Mouse (Mus musculus): ENCODE measurements at regions not wholly inside any gene's neighbourhood (a gene's known extent, or its start where the extent isn't known, plus 50 kb on each side); places are given as distances from the start of the nearest gene placed in this dataset.

- WGBS (ENCODE audit: insufficient replicate concordance), result 76% methylated on average over 8 of the region's 8 CpGs
- H3K4me1 ChIP-seq (replicated peaks; ENCODE audit: control insufficient read depth in 2 of 2, insufficient read depth in 2 of 2, low read length in 1 of 2), result no peaks in the 10 kb centered on the region
- H3K36me3 ChIP-seq (replicated peaks; ENCODE audit: control insufficient read depth, insufficient read depth, low read depth), result no peaks in the 10 kb centered on the region
- DNase-seq (ENCODE audit: low read depth in 3 of 3, low spot score in 3 of 3) (no peak), ATAC-seq (ENCODE audit: insufficient read depth) (no peak)
- no peaks in the 10 kb centered on the region for H3K9me3 ChIP-seq (ENCODE audit: control insufficient read depth, low read length)
- H3K4me2 ChIP-seq (ENCODE audit: low read depth), result no peak overlapping the region
- H3K4me3 ChIP-seq (ENCODE audit: insufficient read depth in 1 of 2, low read depth in 2 of 2, low read length in 2 of 2), result no peak overlapping the region
- H3K27me3 ChIP-seq (ENCODE audit: control insufficient read depth, insufficient read depth, low read length), result no peaks in the 10 kb centered on the region
- no peak overlapping the region for H3K27ac ChIP-seq
- TF ChIP-seq CTCF (IDR thresholded peaks at IDR 0.05; ENCODE audit: low read depth) (no peak), EP300 (IDR thresholded peaks at IDR 0.05; ENCODE audit: low read depth) (no peak)
- H3K9ac ChIP-seq (replicated peaks), result no peak overlapping the region
These were observed 762.5 kb downstream of the Rfpl4b start for GRCm38 (mm10) chr10:38059050-38059449.

GRCm38 (mm10) chr10:38010452-38010851 lies 811.1 kb downstream of the Rfpl4b start:
- Histone ChIP-seq H3K4me1 (replicated peaks; ENCODE audit: control insufficient read depth in 2 of 2, insufficient read depth in 2 of 2, low read length in 1 of 2) (no peaks in the 10 kb centered on the region), H3K9me3 (ENCODE audit: control insufficient read depth, low read length) (no peaks in the 10 kb centered on the region), H3K27me3 (ENCODE audit: control insufficient read depth, insufficient read depth, low read length) (no peaks in the 10 kb centered on the region), H3K4me3 (ENCODE audit: insufficient read depth in 1 of 2, low read depth in 2 of 2, low read length in 2 of 2) (no peak overlapping the region), H3K36me3 (replicated peaks; ENCODE audit: control insufficient read depth, insufficient read depth, low read depth) (no peaks in the 10 kb centered on the region), H3K9ac (replicated peaks) (no peak overlapping the region), H3K27ac (no peak overlapping the region), H3K4me2 (ENCODE audit: low read depth) (no peak overlapping the region)
- 54% methylated on average over 2 of the region's 2 CpGs for WGBS (ENCODE audit: insufficient replicate concordance)
- no peak for DNase-seq (ENCODE audit: low read depth in 3 of 3, low spot score in 3 of 3)
- TF ChIP-seq CTCF (IDR thresholded peaks at IDR 0.05; ENCODE audit: low read depth) (no peak), EP300 (IDR thresholded peaks at IDR 0.05; ENCODE audit: low read depth) (no peak)
- ATAC-seq (ENCODE audit: insufficient read depth), result no peak

- H3K9me3 ChIP-seq (ENCODE audit: control insufficient read depth, low read length), result no peaks in the 10 kb centered on the region
- no peaks in the 10 kb centered on the region for H3K36me3 ChIP-seq (replicated peaks; ENCODE audit: control insufficient read depth, insufficient read depth, low read depth)
- H3K4me3 ChIP-seq (ENCODE audit: insufficient read depth in 1 of 2, low read depth in 2 of 2, low read length in 2 of 2), result no peak overlapping the region
- DNase-seq (ENCODE audit: low read depth in 3 of 3, low spot score in 3 of 3) (no peak), ATAC-seq (ENCODE audit: insufficient read depth) (no peak)
- TF ChIP-seq EP300 (IDR thresholded peaks at IDR 0.05; ENCODE audit: low read depth) (no peak), CTCF (IDR thresholded peaks at IDR 0.05; ENCODE audit: low read depth) (no peak)
- no peak overlapping the region for H3K4me2 ChIP-seq (ENCODE audit: low read depth)
- H3K27ac ChIP-seq, result no peak overlapping the region
- H3K9ac ChIP-seq (replicated peaks), result no peak overlapping the region
- H3K27me3 ChIP-seq (ENCODE audit: control insufficient read depth, insufficient read depth, low read length), result no peaks in the 10 kb centered on the region
- no peaks in the 10 kb centered on the region for H3K4me1 ChIP-seq (replicated peaks; ENCODE audit: control insufficient read depth in 2 of 2, insufficient read depth in 2 of 2, low read length in 1 of 2)
These were observed 825.7 kb downstream of the Rfpl4b start for GRCm38 (mm10) chr10:37995691-37996445.

DNA sequence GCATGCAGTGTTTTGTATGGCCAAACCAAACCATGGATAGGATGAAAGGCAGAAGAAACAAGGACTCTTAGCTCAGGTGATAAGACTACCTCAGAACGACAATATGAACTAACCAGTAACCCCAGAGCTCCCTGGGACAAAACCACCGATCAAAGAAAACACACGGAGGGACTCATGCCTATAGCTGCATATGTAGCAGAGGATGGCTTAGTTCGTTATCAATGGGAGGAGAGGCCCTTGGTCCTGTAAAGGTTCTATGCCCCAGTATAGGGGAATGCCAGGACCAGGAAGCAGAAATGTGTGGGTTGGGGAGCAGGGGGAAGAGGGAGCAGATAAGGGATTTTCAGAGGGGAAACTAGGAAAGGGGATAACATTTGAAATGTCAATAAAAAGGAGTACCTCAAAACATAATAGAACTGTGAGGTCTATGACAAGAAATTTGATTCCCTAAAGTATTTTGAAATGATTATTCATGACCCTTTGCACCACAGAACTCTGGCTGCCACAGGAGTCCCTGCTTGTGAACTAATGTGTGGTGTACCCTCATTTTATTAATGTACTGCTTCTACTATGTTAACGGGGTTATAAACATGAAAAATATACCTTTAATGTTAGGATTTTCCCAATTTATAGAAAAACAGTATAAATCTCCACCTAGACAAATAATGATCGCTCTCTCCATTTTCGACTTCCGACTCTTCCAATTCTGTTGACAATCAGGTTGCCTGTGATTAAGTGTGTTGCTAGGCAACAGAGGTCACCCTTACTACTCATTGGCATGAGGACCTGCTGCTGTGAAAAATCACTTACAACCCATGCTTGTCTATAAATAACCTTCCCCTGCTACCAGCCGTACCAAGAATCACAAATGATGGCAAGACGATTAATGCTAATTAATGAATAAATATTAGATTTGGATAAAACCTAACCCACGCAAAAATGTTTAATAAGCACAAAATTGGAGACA lies 833.0 kb downstream of the Rfpl4b start:
- Histone ChIP-seq H3K4me2 (ENCODE audit: low read depth) (no peak overlapping the region), H3K4me1 (replicated peaks; ENCODE audit: control insufficient read depth in 2 of 2, insufficient read depth in 2 of 2, low read length in 1 of 2) (no peaks in the 10 kb centered on the region), H3K36me3 (replicated peaks; ENCODE audit: control insufficient read depth, insufficient read depth, low read depth) (no peaks in the 10 kb centered on the region), H3K27me3 (ENCODE audit: control insufficient read depth, insufficient read depth, low read length) (no peaks in the 10 kb centered on the region), H3K9ac (replicated peaks) (no peak overlapping the region), H3K4me3 (ENCODE audit: insufficient read depth in 1 of 2, low read depth in 2 of 2, low read length in 2 of 2) (no peak overlapping the region), H3K27ac (no peak overlapping the region), H3K9me3 (ENCODE audit: control insufficient read depth, low read length) (no peaks in the 10 kb centered on the region)
- DNase-seq (ENCODE audit: low read depth in 3 of 3, low spot score in 3 of 3), result no peak
- TF ChIP-seq CTCF (IDR thresholded peaks at IDR 0.05; ENCODE audit: low read depth) (no peak), EP300 (IDR thresholded peaks at IDR 0.05; ENCODE audit: low read depth) (no peak)
- WGBS (ENCODE audit: insufficient replicate concordance), result 67% methylated on average over 11 of the region's 11 CpGs
- no peak for ATAC-seq (ENCODE audit: insufficient read depth)

DNA sequence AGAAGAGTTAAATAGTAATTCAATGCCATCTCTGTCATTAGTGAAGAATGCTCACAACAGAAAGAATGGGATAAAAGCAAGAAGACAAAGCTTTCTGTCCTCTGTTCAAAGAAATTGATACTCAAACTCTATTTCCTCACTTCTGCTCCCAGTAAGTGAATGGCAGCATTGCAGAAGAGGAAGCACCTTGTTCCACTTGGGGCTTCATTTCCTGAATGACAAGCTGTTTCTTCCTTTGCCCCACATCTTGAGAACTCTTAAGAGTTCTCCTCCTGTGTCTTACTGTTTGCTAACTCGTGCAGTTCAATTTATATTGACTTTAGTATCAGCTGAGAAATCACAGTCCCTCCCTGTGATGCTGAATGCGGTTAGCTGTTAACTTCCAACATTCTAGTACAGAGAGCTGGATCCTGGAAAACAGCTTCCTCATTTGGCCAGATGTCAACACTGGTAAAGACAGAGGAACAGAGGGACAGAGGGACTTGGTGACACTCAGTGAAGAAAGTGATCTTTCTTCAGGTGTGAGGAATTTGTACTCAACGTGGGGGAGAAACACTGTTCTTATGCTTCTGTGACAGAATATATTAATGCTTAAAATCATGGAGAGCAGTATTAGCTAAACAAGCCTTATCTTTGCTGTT lies 840.3 kb upstream of the Marcks start:
- Histone ChIP-seq H3K4me3 (ENCODE audit: insufficient read depth in 1 of 2, low read depth in 2 of 2, low read length in 2 of 2) (no peak overlapping the region), H3K36me3 (replicated peaks; ENCODE audit: control insufficient read depth, insufficient read depth, low read depth) (no peaks in the 10 kb centered on the region), H3K4me1 (replicated peaks; ENCODE audit: control insufficient read depth in 2 of 2, insufficient read depth in 2 of 2, low read length in 1 of 2) (no peaks in the 10 kb centered on the region), H3K4me2 (ENCODE audit: low read depth) (no peak overlapping the region), H3K9me3 (ENCODE audit: control insufficient read depth, low read length) (no peaks in the 10 kb centered on the region), H3K27me3 (ENCODE audit: control insufficient read depth, insufficient read depth, low read length) (no peaks in the 10 kb centered on the region), H3K9ac (replicated peaks) (no peak overlapping the region), H3K27ac (no peak overlapping the region)
- ATAC-seq (ENCODE audit: insufficient read depth) (no peak), DNase-seq (ENCODE audit: low read depth in 3 of 3, low spot score in 3 of 3) (no peak)
- TF ChIP-seq CTCF (IDR thresholded peaks at IDR 0.05; ENCODE audit: low read depth) (no peak), EP300 (IDR thresholded peaks at IDR 0.05; ENCODE audit: low read depth) (no peak)
- 12% methylated on average over 3 of the region's 3 CpGs for WGBS (ENCODE audit: insufficient replicate concordance)
